Mouse (Mus musculus) hindbrain, embryonic 14.5 days (tissue): ENCODE measurements at regions not wholly inside any gene's neighbourhood (a gene's known extent, or its start where the extent isn't known, plus 50 kb on each side); places are given as distances from the start of the nearest gene placed in this dataset.
A peak's percentile ranks its signal among the peaks of the same experiment; 100 is the strongest.

Experiments used
- ATAC-seq: fragments of 200-750 bp; cut with Nextera tagmentation; 2 replicates; pipeline ENCODE4 v1.8.0; 2017; ENCODE audit warnings: moderate number of reproducible peaks, mild to moderate bottlenecking, moderate TSS enrichment, moderate library complexity; ENCODE audit not compliant: low FRiP score
- DNase-seq: peaks from one replicate; pipeline ENCODE4 v3.0.0-alpha.2; 2015; ENCODE audit warnings: low spot score
- H3K27ac ChIP-seq: fragments of 300-500 bp; sonication (generic); 2 replicates; pipeline ENCODE4 v1.5.1; 2014; ENCODE audit warnings: mild to moderate bottlenecking, moderate library complexity
- H3K27me3 ChIP-seq: fragments of 300-500 bp; sonication (generic); 2 replicates; pipeline ENCODE4 v1.6.1; 2014; ENCODE audit warnings: mild to moderate bottlenecking, low read length, mixed read lengths; ENCODE audit not compliant: control insufficient read depth, insufficient read depth
- H3K36me3 ChIP-seq: fragments of 300-500 bp; sonication (generic); replicated peaks from 2 replicates; pipeline ENCODE4 v1.6.1; 2014; ENCODE audit not compliant: control insufficient read depth, insufficient read depth
- H3K4me1 ChIP-seq: fragments of 300-500 bp; sonication (generic); replicated peaks from 2 replicates; pipeline ENCODE4 v1.6.1; 2014; ENCODE audit warnings: antibody characterized with exemption, low read length, mixed read lengths; ENCODE audit not compliant: control insufficient read depth, insufficient read depth
- H3K4me2 ChIP-seq: fragments of 300-500 bp; sonication (generic); replicated peaks from 2 replicates; pipeline ENCODE4 v1.6.1; 2014; ENCODE audit warnings: mild to moderate bottlenecking, moderate library complexity
- H3K4me3 ChIP-seq: fragments of 300-500 bp; sonication (generic); replicated peaks from 2 replicates; pipeline ENCODE4 v1.5.1; 2014; ENCODE audit warnings: mild to moderate bottlenecking, low read length
- H3K9ac ChIP-seq: fragments of 300-500 bp; sonication (generic); 2 replicates; pipeline ENCODE4 v1.6.1; 2014
- H3K9me3 ChIP-seq: fragments of 300-500 bp; sonication (generic); 2 replicates; pipeline ENCODE4 v1.6.1; 2016; ENCODE audit warnings: low read length; ENCODE audit not compliant: control insufficient read depth
- WGBS: fragments of 180-500 bp; shearing (Covaris S2); extraction: QIAGEN DNeasy Blood & Tissue Kit; methylation state at CpG from one replicate; pipeline ENCODE4 v1.1.7; 2014; 5-methylcytosine and 5-hydroxymethylcytosine counted together

- WGBS, result 65% methylated on average over 8 of the region's 8 CpGs
- no peak overlapping the region for H3K27ac ChIP-seq
- no peaks in the 10 kb centered on the region for H3K9me3 ChIP-seq
- no peak overlapping the region for H3K9ac ChIP-seq
- H3K4me3 ChIP-seq, result no peak overlapping the region
- no peaks in the 10 kb centered on the region for H3K36me3 ChIP-seq
- no peak overlapping the region for H3K4me2 ChIP-seq
- ATAC-seq (no peak), DNase-seq (no peak)
- no peaks in the 10 kb centered on the region for H3K4me1 ChIP-seq
- no peaks in the 10 kb centered on the region for H3K27me3 ChIP-seq
Observed at GRCm38 (mm10) chr4:22047730-22048455, 116.8 kb downstream of the Faxc start.

DNA sequence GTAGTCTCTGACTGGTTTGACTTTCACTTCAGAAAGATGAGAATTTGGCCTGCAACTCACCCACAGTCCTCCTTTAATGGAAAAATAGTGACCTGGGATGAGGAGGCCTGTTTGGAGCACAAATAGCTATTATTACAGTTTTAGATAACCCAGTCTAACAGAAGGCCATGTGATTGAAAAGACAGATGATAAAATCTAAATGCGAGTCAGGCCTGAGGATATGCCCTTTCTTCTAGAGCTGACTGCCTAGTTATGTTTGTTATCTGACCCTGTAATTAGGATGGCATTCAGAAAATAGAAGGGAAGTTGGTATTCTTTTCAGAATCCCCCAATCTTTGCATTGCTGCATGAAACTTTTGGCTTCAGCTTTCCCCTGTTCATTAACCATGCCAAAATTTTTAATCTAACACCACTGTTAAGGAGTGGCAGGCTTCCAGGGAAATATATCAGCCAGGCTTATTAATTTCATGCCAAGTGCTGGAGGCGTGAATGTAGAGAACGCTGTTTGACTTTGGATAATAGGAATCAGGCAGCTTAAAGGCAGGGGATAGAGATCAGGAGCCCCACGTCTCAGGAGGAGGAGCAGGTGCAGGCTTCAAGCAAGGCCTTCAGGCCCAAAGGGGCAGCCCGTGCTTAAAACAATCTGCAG, 135.8 kb downstream of the Faxc start:
- WGBS, result 16% methylated on average over 5 of the region's 5 CpGs
- H3K27ac ChIP-seq, result no peak overlapping the region
- no peaks in the 10 kb centered on the region for H3K9me3 ChIP-seq
- H3K4me3 ChIP-seq, result no peak overlapping the region
- no peak overlapping the region for H3K9ac ChIP-seq
- peak; percentile 86 for ATAC-seq
- DNase-seq, result peak; percentile 62
- no peaks in the 10 kb centered on the region for H3K27me3 ChIP-seq
- H3K36me3 ChIP-seq, result no peaks in the 10 kb centered on the region
- H3K4me2 ChIP-seq, result no peak overlapping the region
- 0 out of 2 replicates have a peak, but pooled peaks cover 7% of the 10 kb centered on the region for H3K4me1 ChIP-seq

DNA sequence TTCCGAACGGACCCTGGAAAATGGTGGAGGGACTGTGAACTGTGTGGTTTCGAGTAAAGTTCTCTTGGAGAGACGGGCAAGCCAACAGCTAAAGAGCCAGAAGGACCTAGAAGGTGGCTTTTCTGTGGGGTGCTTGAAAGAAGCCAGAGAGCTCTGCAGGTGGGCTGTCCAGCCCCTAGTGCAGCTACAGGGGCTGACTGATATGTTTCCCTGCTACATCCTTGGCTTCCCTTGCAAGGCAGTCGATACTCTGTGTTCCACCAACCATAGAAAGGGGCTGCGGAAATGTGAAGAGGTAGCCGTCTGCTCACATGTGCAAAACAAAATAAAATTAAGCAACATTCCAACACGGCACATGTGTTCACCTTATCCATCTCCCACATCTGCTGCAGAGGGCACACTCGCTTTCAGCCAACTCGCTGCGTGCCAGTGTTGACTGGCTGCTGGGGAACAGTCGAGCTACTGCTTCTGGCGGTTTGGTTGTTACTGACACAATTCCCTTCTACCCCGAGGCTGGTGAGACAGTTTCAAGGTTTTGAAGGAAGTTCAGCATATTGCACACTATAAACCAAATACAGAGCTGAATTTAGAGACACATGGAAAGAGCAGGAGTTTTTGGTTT, 136.7 kb downstream of the Faxc start:
- Histone ChIP-seq H3K9ac (0 out of 2 replicates have a peak overlapping the region, but pooled peaks have one; percentile 2), H3K27me3 (no peaks in the 10 kb centered on the region), H3K36me3 (no peaks in the 10 kb centered on the region), H3K9me3 (no peaks in the 10 kb centered on the region), H3K4me3 (no peak overlapping the region), H3K4me1 (0 out of 2 replicates have a peak, but pooled peaks cover 7% of the 10 kb centered on the region), H3K27ac (0 out of 2 replicates have a peak overlapping the region, but pooled peaks have one; percentile 45), H3K4me2 (peak overlapping the region; percentile 29; the same call in 1 of the 2 replicates)
- 57% methylated on average over 14 of the region's 14 CpGs for WGBS
- DNase-seq (no peak), ATAC-seq (0 out of 2 replicates have a peak, but pooled peaks have one; percentile 14)

DNA sequence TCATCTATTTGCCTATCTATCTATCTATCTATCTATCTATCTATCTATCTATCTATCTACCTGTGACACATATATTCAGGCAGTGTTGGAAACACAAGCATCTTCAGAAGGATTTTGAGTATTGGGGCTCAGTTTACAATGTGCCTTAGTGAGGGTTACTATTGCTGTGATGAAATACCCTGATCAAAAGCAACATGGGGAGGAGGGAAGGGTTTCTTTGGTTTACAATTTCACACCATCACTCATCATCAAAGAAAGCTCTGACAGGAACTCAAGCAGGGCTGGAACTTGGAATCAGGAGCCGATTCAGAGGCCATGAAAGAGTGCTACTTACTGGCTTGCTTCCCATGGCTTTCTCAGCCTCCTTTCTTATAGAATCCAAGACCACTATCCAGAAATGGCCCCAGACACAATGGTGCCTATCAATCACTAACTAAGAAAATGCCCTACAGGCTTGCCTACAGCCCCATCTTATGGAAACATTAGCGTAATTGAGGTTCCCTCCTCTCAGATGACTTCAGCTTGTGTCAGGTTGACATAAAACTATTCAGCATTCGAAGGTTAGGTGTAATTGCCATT, 157.2 kb downstream of the Faxc start:
- Histone ChIP-seq H3K36me3 (no peaks in the 10 kb centered on the region), H3K4me1 (no peaks in the 10 kb centered on the region), H3K27me3 (no peaks in the 10 kb centered on the region), H3K4me3 (no peak overlapping the region), H3K4me2 (no peak overlapping the region), H3K9me3 (peaks cover 4% of the 10 kb centered on the region; the same call in 1 of the 2 replicates), H3K9ac (no peak overlapping the region), H3K27ac (no peak overlapping the region)
- ATAC-seq (peak; percentile 48; the same call in 1 of the 2 replicates), DNase-seq (no peak)
- WGBS, result 21% methylated on average over 3 of the region's 3 CpGs

DNA sequence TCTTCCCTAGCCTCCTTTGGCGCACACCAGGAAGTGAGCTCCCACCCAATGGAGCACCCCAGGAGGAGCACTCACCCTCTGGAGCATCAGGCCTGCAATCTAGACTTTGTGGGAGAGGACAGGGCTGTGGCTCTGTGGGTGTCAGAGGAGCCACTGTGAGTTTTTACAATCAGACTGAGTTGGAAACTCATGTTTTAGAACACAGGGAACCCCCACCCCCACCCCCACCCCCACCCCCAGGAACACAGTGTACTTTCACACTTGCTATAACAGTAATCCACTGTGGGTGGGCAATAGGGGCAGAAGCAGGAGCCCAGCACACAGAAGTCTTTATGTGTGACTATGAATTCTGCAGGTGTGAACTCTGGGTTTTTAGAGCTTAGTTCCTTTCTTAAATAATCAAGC, 158.5 kb downstream of the Faxc start:
- H3K4me1 ChIP-seq, result 0 out of 2 replicates have a peak, but pooled peaks cover 2% of the 10 kb centered on the region
- H3K4me2 ChIP-seq, result no peak overlapping the region
- WGBS, result 82% methylated on average over 1 of the region's 1 CpGs
- no peak overlapping the region for H3K9ac ChIP-seq
- no peaks in the 10 kb centered on the region for H3K9me3 ChIP-seq
- H3K27me3 ChIP-seq, result no peaks in the 10 kb centered on the region
- no peak overlapping the region for H3K27ac ChIP-seq
- DNase-seq (no peak), ATAC-seq (no peak)
- no peak overlapping the region for H3K4me3 ChIP-seq
- H3K36me3 ChIP-seq, result no peaks in the 10 kb centered on the region

DNA sequence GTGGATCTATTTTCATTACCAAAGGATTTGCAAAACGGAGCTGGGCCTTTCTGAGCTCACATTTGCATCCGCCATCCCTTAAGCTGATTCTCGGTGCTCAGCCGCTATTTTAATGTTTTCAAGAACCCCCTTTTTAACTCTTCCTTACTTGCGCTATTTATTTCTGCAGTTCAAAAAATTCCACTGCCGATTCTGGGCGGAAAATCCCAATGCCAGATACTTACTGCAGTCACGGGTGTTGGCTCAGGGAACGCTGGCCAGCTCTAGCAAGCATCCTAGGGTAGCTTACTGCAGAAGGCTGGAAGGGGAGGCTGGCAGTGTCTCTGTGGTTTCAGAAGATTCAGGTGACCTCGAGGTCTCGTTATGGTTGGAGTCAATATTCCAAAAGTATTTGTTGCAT, 159.4 kb downstream of the Faxc start:
- H3K9ac ChIP-seq, result no peak overlapping the region
- no peaks in the 10 kb centered on the region for H3K36me3 ChIP-seq
- H3K27ac ChIP-seq, result no peak overlapping the region
- H3K9me3 ChIP-seq, result no peaks in the 10 kb centered on the region
- H3K4me3 ChIP-seq, result no peak overlapping the region
- WGBS, result 74% methylated on average over 11 of the region's 11 CpGs
- H3K27me3 ChIP-seq, result no peaks in the 10 kb centered on the region
- DNase-seq (no peak), ATAC-seq (no peak)
- H3K4me2 ChIP-seq, result no peak overlapping the region
- H3K4me1 ChIP-seq, result peaks cover 10% of the 10 kb centered on the region

DNA sequence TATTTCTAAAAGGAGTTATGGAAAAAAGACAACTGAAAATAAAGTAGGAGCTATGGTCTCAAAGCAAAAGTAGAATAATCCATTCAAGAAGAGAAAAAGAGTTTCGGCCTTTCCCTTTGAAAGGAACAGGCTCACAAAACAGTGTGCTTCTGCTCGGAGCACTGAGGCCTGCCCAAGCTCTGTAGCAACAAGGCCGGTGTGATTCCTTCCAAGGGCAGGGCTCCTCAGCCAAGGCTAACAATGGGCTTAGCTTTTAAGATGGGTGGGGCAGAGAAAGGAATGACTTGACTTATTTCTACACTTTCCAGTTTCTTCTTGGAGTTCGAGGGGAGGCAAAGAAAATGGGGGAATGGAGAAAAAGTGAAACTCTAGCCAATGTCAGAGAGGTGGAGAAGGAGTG, 161.4 kb downstream of the Faxc start:
- WGBS, result 84% methylated on average over 4 of the region's 4 CpGs
- H3K27me3 ChIP-seq, result no peaks in the 10 kb centered on the region
- no peak for ATAC-seq

DNA sequence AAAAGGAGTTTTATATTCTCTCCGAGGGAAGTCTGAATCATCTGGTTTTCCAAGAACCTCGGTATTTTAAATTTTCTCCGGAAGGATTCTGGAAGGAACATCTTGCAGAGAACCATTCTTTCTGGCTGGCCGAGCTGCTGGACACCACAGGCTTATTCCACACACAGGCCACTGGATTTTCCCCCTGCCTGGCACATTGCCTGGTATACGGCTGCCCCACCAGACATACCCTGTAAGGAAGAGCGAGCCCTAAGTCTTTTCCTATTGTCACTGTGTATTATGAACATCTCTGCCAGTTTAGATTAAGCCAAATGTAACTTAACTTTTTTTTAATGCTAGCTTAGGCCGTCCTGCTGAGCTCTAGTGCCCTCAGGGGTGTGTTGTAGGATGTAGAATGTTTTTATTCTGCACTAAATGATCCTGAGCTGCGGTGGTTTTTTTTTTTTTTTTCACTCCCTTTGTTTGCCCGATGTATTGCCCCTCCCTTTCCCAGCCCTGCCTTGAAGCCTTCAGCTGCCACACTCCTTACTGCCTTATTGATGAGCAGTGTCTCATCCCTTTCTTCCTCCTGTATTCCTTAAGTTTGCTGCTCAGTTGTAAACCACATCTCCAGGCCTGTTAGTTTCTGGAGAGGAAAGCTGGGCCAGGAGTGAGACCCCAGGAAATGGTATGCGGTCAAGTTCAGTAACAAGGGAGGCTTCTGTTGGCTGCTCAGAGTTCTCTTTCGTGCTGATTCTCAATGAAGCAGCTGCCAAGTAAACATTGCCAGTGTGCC, 164.3 kb downstream of the Faxc start:
- DNase-seq (peak; percentile 48), ATAC-seq (peak; percentile 75)
- Histone ChIP-seq H3K9ac (peak overlapping the region; percentile 10; the same call in 1 of the 2 replicates), H3K36me3 (no peaks in the 10 kb centered on the region), H3K9me3 (no peaks in the 10 kb centered on the region), H3K4me1 (peaks cover 19% of the 10 kb centered on the region), H3K27me3 (no peaks in the 10 kb centered on the region), H3K4me2 (peak overlapping the region; percentile 27), H3K27ac (peak overlapping the region; percentile 78), H3K4me3 (no peak overlapping the region)
- WGBS, result 21% methylated on average over 11 of the region's 11 CpGs

More for the DNA sequence above, 161.4 kb downstream of the Faxc start:
- Histone ChIP-seq H3K27ac (no peak overlapping the region), H3K9me3 (no peaks in the 10 kb centered on the region), H3K4me1 (peaks cover 19% of the 10 kb centered on the region), H3K4me2 (no peak overlapping the region), H3K36me3 (no peaks in the 10 kb centered on the region), H3K9ac (no peak overlapping the region), H3K4me3 (no peak overlapping the region)
- DNase-seq, result no peak
